Mouse (Mus musculus) left cerebral cortex, adult 9 months (tissue): ENCODE measurements around the gene Gpr162.
A peak's percentile ranks its signal among the peaks of the same experiment; 100 is the strongest.

Source experiments
- DNase-seq, 2 experiments: peaks; one replicate each; pipeline ENCODE4 v3.0.0; 2022; ENCODE audit warnings: low spot score in 2 of 2

Gene Gpr162

GRCm38 (mm10) chr6:124881821-124882220 is 18.0 kb upstream of the Gpr162 start:
- DNase-seq = no peak

GRCm38 (mm10) chr6:124879390-124879789 is 15.6 kb upstream of the Gpr162 start:
- DNase-seq = no peak

- no peak for DNase-seq
These were observed 10.6 kb upstream of the Gpr162 start for GRCm38 (mm10) chr6:124874348-124874747.

- DNase-seq = no peak
These were observed 2.8 kb upstream of the Gpr162 start for GRCm38 (mm10) chr6:124866560-124866959.

GRCm38 (mm10) chr6:124865766-124866362 is 2.1 kb upstream of the Gpr162 start:
- DNase-seq = no peak

- DNase-seq = no peak
These were observed 592 bp downstream of the Gpr162 start for GRCm38 (mm10) chr6:124863125-124863657.

GRCm38 (mm10) chr6:124862406-124863124 is 1.2 kb downstream of the Gpr162 start:
- DNase-seq = no peak

- DNase-seq = no peak
These were observed 2.0 kb downstream of the Gpr162 start for GRCm38 (mm10) chr6:124861802-124862201.

- DNase-seq = no peak
These were observed 2.5 kb downstream of the Gpr162 start for GRCm38 (mm10) chr6:124861266-124861665.

- DNase-seq = no peak
These were observed 3.3 kb downstream of the Gpr162 start for GRCm38 (mm10) chr6:124860511-124860910.

- DNase-seq = peak in 1 of 2 experiments; percentile 92
These were observed 4.1 kb downstream of the Gpr162 start for GRCm38 (mm10) chr6:124859725-124860124.

- DNase-seq = no peak
These were observed 5.0 kb downstream of the Gpr162 start for GRCm38 (mm10) chr6:124858561-124859318.

GRCm38 (mm10) chr6:124857840-124858530 is 5.8 kb downstream of the Gpr162 start:
- DNase-seq = no peak

GRCm38 (mm10) chr6:124856916-124857839 is 6.6 kb downstream of the Gpr162 start, which contains the start of gene P3h3:
Gene P3h3 (minus strand): TSS chr6:124857752.
- DNase-seq = peak; percentile 78 to 87

- no peak for DNase-seq
These were observed 7.5 kb downstream of the Gpr162 start for GRCm38 (mm10) chr6:124856321-124856720.

- DNase-seq = no peak
These were observed 9.1 kb downstream of the Gpr162 start for GRCm38 (mm10) chr6:124854647-124855046.

GRCm38 (mm10) chr6:124850535-124850934 is 13.2 kb downstream of the Gpr162 start:
- DNase-seq = no peak

- peak; percentile 69 to 96 for DNase-seq
These were observed 16.5 kb downstream of the Gpr162 start for GRCm38 (mm10) chr6:124847305-124847704.

- DNase-seq = no peak
These were observed 23.3 kb downstream of the Gpr162 start, which contains the start of gene Gnb3 for GRCm38 (mm10) chr6:124840241-124841167. Gene Gnb3 (minus strand): TSS chr6:124840275.
